Mouse (Mus musculus): Measurements from ENCODE around the gene Insl6. TPM values are rescaled to one million over a fixed set of nuclear protein-coding genes. Genes with fewer than 3 reads are reported as not detected.

The Insl6 gene
- polyA plus RNA-seq, 1 experiment from 2014 or later, result 7.9 TPM

GRCm38 (mm10) chr19:29366969-29367622, 41.9 kb upstream of the Insl6 start, which contains the start of the genes Plgrkt and Cd274:
Gene Plgrkt, minus strand, starts transcription at chr19:29367390.
Gene Cd274, plus strand, starts transcription at chr19:29367455.
- Histone ChIP-seq H3K27me3 (peaks cover 3% of the 10 kb centered on the region; the same call in 1 of the 2 replicates), H3K4me3 (peak within 1 kb of the TSS; percentile 57), H3K4me2 (peak within 1 kb of the TSS; percentile 87), H3K27ac (no peak within 1 kb of the TSS), H3K9me3 (no peaks in the 10 kb centered on the region), H3K4me1 (peaks cover 12% of the 10 kb centered on the region), H3K9ac (peak within 1 kb of the TSS; percentile 63), H3K36me3 (no peaks in the 10 kb centered on the region)
- no peak for ATAC-seq (ENCODE audit: insufficient number of reproducible peaks, insufficient read depth, low FRiP score, low TSS enrichment, low read depth)
- 4% methylated on average over 26 of the region's 26 CpGs for WGBS

- no peak for ATAC-seq (ENCODE audit: insufficient number of reproducible peaks, insufficient read depth, low FRiP score, low TSS enrichment, low read depth)
- H3K4me3 ChIP-seq, result peak overlapping the region; percentile 57
- H3K9ac ChIP-seq, result 0 out of 2 replicates have a peak overlapping the region, but pooled peaks have one; percentile 63
- peaks cover 3% of the 10 kb centered on the region; the same call in 1 of the 2 replicates for H3K27me3 ChIP-seq
- H3K9me3 ChIP-seq, result no peaks in the 10 kb centered on the region
- peaks cover 13% of the 10 kb centered on the region for H3K4me1 ChIP-seq
- H3K4me2 ChIP-seq, result peak overlapping the region; percentile 87
- H3K27ac ChIP-seq, result no peak overlapping the region
- H3K36me3 ChIP-seq, result no peaks in the 10 kb centered on the region
- WGBS, result 56% methylated on average over 20 of the region's 20 CpGs
Measured at GRCm38 (mm10) chr19:29366226-29366968, 41.2 kb upstream of the Insl6 start.

- Histone ChIP-seq H3K4me2 (no peak overlapping the region), H3K4me1 (peaks cover 26% of the 10 kb centered on the region), H3K9me3 (no peaks in the 10 kb centered on the region), H3K4me3 (no peak overlapping the region), H3K9ac (no peak overlapping the region), H3K27me3 (peaks cover 3% of the 10 kb centered on the region; the same call in 1 of the 2 replicates), H3K36me3 (no peaks in the 10 kb centered on the region), H3K27ac (no peak overlapping the region)
- no peak for ATAC-seq (ENCODE audit: insufficient number of reproducible peaks, insufficient read depth, low FRiP score, low TSS enrichment, low read depth)
- WGBS, result 25% methylated on average over 3 of the region's 3 CpGs
Measured at GRCm38 (mm10) chr19:29365105-29365504, 39.9 kb upstream of the Insl6 start.

- ATAC-seq (ENCODE audit: insufficient number of reproducible peaks, insufficient read depth, low FRiP score, low TSS enrichment, low read depth), result no peak
- Histone ChIP-seq H3K36me3 (peaks cover 1% of the 10 kb centered on the region; the same call in 1 of the 2 replicates), H3K9ac (no peak overlapping the region), H3K4me1 (peaks cover 28% of the 10 kb centered on the region), H3K9me3 (no peaks in the 10 kb centered on the region), H3K4me3 (no peak overlapping the region), H3K27ac (no peak overlapping the region), H3K4me2 (no peak overlapping the region), H3K27me3 (peaks cover 3% of the 10 kb centered on the region; the same call in 1 of the 2 replicates)
- WGBS, result 75% methylated on average over 5 of the region's 5 CpGs
Measured at GRCm38 (mm10) chr19:29364076-29364475, 38.9 kb upstream of the Insl6 start.

- 89% methylated on average over 7 of the region's 7 CpGs for WGBS
- no peaks in the 10 kb centered on the region for H3K9me3 ChIP-seq
- no peak overlapping the region for H3K27ac ChIP-seq
- H3K4me1 ChIP-seq, result peaks cover 28% of the 10 kb centered on the region
- peaks cover 3% of the 10 kb centered on the region; the same call in 1 of the 2 replicates for H3K27me3 ChIP-seq
- H3K4me3 ChIP-seq, result no peak overlapping the region
- H3K4me2 ChIP-seq, result no peak overlapping the region
- ATAC-seq (ENCODE audit: insufficient number of reproducible peaks, insufficient read depth, low FRiP score, low TSS enrichment, low read depth), result no peak
- H3K9ac ChIP-seq, result no peak overlapping the region
- H3K36me3 ChIP-seq, result peaks cover 6% of the 10 kb centered on the region; the same call in 1 of the 2 replicates
Measured at GRCm38 (mm10) chr19:29363557-29363956, 38.4 kb upstream of the Insl6 start.

GRCm38 (mm10) chr19:29362173-29362930, 37.2 kb upstream of the Insl6 start:
- Histone ChIP-seq H3K4me1 (peaks cover 26% of the 10 kb centered on the region), H3K4me3 (peak overlapping the region; percentile 70), H3K27me3 (no peaks in the 10 kb centered on the region), H3K36me3 (peaks cover 14% of the 10 kb centered on the region; the same call in 1 of the 2 replicates), H3K27ac (no peak overlapping the region), H3K4me2 (peak overlapping the region; percentile 79), H3K9me3 (no peaks in the 10 kb centered on the region), H3K9ac (peak overlapping the region; percentile 82)
- WGBS, result 49% methylated on average over 13 of the region's 13 CpGs
- ATAC-seq (ENCODE audit: insufficient number of reproducible peaks, insufficient read depth, low FRiP score, low TSS enrichment, low read depth), result no peak

GRCm38 (mm10) chr19:29361468-29362130, 36.4 kb upstream of the Insl6 start:
- no peaks in the 10 kb centered on the region for H3K9me3 ChIP-seq
- peaks cover 14% of the 10 kb centered on the region; the same call in 1 of the 2 replicates for H3K36me3 ChIP-seq
- peaks cover 22% of the 10 kb centered on the region for H3K4me1 ChIP-seq
- no peaks in the 10 kb centered on the region for H3K27me3 ChIP-seq
- WGBS, result 2% methylated on average over 33 of the region's 33 CpGs
- peak overlapping the region; percentile 70 for H3K4me3 ChIP-seq
- H3K27ac ChIP-seq, result peak overlapping the region; percentile 39; the same call in 1 of the 2 replicates
- ATAC-seq (ENCODE audit: insufficient number of reproducible peaks, insufficient read depth, low FRiP score, low TSS enrichment, low read depth), result peak; percentile 97
- H3K4me2 ChIP-seq, result peak overlapping the region; percentile 79
- H3K9ac ChIP-seq, result peak overlapping the region; percentile 82

- Histone ChIP-seq H3K4me2 (0 out of 2 replicates have a peak overlapping the region, but pooled peaks have one; percentile 79), H3K4me3 (no peak overlapping the region), H3K4me1 (peaks cover 20% of the 10 kb centered on the region), H3K27ac (no peak overlapping the region), H3K36me3 (peaks cover 14% of the 10 kb centered on the region; the same call in 1 of the 2 replicates), H3K9ac (no peak overlapping the region), H3K27me3 (no peaks in the 10 kb centered on the region), H3K9me3 (no peaks in the 10 kb centered on the region)
- 83% methylated on average over 5 of the region's 5 CpGs for WGBS
- no peak for ATAC-seq (ENCODE audit: insufficient number of reproducible peaks, insufficient read depth, low FRiP score, low TSS enrichment, low read depth)
Measured at GRCm38 (mm10) chr19:29360251-29360650, 35.1 kb upstream of the Insl6 start.

GRCm38 (mm10) chr19:29356281-29356680, 31.1 kb upstream of the Insl6 start:
- H3K27me3 ChIP-seq, result no peaks in the 10 kb centered on the region
- H3K4me3 ChIP-seq, result no peak overlapping the region
- no peak overlapping the region for H3K9ac ChIP-seq
- no peak for ATAC-seq (ENCODE audit: insufficient number of reproducible peaks, insufficient read depth, low FRiP score, low TSS enrichment, low read depth)
- no peak overlapping the region for H3K27ac ChIP-seq
- peaks cover 18% of the 10 kb centered on the region for H3K36me3 ChIP-seq
- H3K9me3 ChIP-seq, result no peaks in the 10 kb centered on the region
- peaks cover 14% of the 10 kb centered on the region for H3K4me1 ChIP-seq
- 77% methylated on average over 11 of the region's 11 CpGs for WGBS
- H3K4me2 ChIP-seq, result no peak overlapping the region

- Histone ChIP-seq H3K27me3 (no peaks in the 10 kb centered on the region), H3K36me3 (peaks cover 21% of the 10 kb centered on the region), H3K9ac (0 out of 2 replicates have a peak overlapping the region, but pooled peaks have one; percentile 47), H3K4me2 (peak overlapping the region; percentile 61), H3K4me3 (peak overlapping the region; percentile 35), H3K9me3 (no peaks in the 10 kb centered on the region), H3K27ac (no peak overlapping the region), H3K4me1 (peaks cover 3% of the 10 kb centered on the region; the same call in 1 of the 2 replicates)
- ATAC-seq (ENCODE audit: insufficient number of reproducible peaks, insufficient read depth, low FRiP score, low TSS enrichment, low read depth), result peak; percentile 62; the same call in 1 of the 2 replicates
- 3% methylated on average over 20 of the region's 20 CpGs for WGBS
Measured at GRCm38 (mm10) chr19:29354895-29355877, 30.0 kb upstream of the Insl6 start.
